Mouse (Mus musculus): Measurements from ENCODE around the gene Tex14.

DNA sequence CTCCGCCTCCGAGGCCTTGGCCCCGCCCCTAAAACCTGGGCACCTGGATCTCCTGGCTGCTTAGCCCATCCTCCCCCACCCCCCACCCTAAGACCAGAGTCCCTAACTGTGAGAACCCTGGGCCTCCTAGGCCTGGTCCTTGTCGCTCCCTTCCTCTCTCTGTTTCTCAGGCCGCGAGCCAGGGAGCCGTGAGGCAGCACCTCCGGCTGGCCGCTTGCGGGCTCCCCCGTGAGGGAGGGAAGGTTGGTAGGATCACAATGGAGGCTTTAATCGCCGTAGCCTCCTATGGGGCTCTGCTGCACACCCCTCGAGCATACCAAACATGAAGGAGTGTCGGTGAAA is 187.5 kb downstream of the Tex14 start:
- no peak for TF ChIP-seq CTCF (IDR thresholded peaks at IDR 0.05; ENCODE audit: borderline replicate concordance, insufficient read depth, low read depth, low read length)
- TF ChIP-seq POLR2A (IDR thresholded peaks at IDR 0.05; ENCODE audit: borderline replicate concordance, insufficient read depth, low read length), result no peak
